Mouse (Mus musculus): ENCODE measurements around the gene Rundc3a.

The Rundc3a gene

DNA sequence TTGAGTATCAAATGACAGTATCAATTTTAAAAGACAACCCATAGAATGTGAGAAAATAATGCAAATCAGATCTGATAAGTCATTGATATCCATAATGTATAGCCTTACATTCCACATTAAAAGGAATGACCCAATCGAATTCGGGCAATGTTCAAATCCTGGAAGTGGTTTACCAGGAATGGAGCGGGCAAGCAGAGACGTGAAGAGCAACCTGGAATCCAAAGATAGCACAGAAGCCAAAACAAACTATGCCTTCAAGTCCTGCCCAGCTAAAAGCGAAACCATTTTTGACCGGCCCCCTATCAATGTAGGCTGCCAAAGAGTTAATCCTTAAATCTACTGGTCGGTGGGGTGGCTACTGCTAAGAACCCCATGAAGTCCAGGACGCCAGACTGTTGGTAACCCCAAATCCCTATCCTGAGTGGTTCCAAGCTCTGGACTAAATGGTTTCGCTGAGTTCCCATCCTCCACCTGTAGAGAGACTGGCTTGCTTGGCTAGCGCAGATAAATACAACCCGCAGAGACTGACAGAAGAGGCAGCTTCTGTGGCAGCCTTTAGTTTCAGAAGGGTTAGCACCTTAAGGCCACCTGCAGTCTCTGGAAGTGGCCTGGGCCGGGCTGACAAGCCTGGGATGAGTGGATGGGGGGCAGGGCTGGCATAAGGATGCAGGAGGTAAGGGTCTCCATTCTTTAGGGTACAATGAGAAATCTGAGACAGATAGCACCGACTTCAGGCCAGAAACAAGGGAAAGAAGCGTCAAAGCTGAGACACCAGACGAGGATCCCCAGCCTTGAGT is 564 bp upstream of the Rundc3a start:
- no peak for DNase-seq (ENCODE audit: low spot score in 2 of 2)

DNA sequence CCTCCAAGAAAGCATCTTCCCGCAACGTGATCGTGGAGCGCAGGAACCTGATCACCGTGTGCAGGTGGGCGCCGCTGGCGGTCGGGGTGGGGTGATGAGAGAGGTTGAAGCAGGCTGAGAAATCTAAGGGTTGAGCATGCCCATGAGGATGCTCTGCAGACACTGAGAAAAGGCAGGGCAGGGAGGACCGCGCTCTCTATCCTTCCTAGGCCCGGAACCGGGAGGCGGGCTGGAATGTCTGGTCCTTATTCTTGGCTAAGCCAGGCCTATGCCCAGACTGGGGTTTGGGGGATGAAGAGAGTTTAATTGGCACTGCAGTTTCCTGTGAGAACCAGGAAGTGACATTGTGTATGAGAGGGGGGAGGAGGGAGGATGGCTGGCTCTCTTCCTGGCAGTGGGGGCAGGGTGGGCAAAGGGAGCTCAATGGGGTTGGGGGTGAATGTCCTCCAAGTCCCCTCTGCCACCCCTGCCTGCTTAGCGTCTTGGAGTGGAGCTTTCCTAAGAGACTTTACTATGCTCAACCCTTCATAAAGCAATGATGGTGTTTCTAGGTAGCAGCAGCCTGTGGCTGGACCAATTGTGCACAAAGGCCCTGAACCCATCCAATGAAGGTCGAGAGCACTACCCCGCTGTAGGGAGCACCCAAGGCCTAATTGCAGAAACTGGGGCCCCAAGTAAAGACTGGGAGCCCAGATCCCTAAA is 667 bp downstream of the Rundc3a start:
- peak; percentile 73 to 75 for DNase-seq (ENCODE audit: low spot score in 2 of 2)

DNA sequence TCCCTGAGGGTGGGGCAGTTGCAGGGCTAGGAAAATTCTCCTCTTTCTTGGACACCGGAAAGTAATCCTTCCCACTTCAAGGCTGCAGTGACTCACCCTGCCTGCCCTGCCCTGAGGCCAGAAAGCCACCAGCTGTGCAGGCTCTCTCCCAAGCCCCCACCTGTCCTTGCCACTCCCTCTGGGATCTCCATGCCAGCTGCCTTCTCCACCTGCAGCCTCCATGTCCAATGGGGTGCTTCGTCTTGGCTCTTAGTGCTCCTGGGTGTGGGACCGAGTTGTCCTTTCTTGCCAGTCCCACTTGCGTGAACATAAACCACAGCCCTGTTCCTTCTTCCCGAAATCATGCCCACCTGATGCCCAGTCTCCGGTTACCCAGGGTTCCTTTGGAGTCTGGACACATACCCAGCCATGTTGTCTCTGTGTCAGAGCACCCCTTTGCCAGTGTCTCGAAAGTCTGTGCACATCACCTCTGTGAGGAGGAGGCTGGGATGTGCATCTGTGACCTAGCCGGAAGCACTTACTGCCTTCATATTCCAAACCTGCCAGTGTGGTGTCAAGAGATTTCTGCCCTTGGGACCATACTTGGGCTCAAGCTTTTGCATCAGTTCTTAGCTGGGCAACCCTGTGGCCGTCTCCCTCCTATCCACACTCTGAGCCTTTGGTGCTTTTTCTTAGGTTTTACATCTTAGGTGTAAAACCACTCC is 1.4 kb downstream of the Rundc3a start:
- DNase-seq (ENCODE audit: low spot score in 2 of 2), result peak in 1 of 2 experiments; percentile 53

DNA sequence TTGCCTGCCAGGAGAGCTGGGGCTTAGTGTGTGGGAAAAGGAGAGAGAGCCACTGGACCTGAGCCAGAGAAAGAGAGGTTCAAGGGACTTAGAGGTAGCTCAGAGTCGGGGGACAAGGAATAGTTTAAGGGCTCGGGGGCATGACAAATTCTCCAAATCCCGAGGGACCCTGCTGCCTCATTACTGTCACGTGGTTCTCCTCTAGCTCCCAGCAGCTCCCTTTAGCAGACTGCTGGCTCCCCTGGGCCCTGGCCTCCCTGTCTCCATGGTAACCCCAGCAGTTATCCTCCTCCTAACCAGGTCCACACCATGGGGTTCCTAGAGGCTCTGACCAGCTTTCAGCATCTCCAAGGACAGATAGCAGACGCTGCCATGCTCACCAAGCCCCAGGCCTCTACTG is 2.0 kb downstream of the Rundc3a start:
- peak in 1 of 2 experiments; percentile 54 for DNase-seq (ENCODE audit: low spot score in 2 of 2)

DNA sequence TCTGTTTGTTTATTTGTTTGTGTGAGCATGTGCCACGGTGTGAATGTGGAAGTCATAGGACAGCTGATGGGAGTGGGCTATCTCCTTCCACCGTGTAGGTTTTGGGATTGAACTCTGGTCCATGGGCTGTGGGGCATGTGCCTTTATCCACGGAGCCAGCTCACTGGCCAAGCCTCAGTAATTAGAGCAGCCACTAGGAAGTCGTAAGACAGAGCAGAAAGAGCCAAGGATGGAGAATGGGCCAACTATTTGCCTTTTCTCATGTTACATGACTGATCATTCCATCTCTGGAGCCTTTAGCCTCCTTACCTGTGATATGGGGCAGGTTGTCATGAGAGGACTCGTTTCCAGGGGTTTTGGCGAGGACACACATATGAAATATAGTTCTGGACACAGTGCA is 3.1 kb downstream of the Rundc3a start:
- no peak for DNase-seq (ENCODE audit: low spot score in 2 of 2)

DNA sequence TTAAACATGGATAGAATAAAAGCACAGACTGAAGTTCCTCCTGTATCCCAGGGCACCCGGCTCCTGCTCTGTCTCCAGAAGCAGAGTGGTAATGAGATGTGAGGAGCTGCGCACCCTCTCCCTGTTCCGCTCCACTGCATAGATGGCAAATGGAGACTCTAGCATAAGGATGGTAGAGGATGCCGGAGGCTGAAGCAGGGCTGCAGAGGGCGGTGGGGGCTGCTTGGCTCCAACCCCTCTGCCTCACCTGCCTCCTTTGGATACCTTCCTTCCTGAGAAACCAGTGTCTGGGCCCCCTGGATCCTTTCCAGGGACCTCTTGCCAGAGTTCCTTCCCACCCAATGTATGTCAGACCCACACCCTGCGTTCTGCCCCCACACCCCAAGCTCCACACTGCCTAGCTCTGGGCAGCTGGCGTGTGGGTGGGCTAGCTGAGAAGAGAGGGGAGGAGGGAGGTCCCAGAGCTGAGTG is 3.5 kb downstream of the Rundc3a start:
- DNase-seq (ENCODE audit: low spot score in 2 of 2), result peak in 1 of 2 experiments; percentile 66

DNA sequence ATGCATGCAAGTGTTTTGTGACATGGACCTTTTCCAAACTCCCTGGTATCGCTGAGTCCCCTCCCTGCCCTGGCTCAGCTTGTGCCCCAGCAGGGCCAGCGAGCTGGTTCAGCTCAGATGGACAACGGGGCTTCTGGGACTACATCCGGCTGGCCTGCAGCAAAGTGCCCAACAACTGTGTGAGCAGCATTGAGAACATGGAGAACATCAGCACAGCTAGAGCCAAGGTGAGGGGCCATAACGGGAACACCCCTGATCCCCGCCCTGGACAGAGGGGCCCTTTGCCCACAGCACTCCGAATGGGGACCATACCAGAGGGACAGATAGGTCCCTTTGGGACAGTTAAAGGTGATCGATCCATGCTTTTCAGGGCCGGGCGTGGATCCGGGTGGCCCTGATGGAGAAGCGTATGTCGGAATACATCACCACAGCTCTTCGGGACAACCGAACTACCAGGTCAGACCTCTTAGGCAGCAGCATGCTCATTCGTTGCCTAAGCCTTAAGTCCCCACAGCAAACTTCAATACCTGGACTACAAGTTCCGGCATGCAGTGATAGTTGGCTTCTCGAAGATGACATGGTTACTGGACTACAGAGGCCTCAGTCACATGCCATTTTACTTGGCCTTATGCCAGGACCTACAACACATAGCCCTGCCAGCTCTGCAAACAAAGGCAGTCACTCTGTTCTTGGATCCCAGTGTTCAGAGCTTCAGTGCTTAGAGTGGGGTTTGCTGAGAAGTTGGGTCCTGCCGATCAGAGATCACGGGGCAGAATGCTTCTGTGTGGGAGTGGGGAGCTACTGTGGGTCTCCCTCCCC is 5.0 kb downstream of the Rundc3a start:
- DNase-seq (ENCODE audit: low spot score in 2 of 2), result peak in 1 of 2 experiments; percentile 72

DNA sequence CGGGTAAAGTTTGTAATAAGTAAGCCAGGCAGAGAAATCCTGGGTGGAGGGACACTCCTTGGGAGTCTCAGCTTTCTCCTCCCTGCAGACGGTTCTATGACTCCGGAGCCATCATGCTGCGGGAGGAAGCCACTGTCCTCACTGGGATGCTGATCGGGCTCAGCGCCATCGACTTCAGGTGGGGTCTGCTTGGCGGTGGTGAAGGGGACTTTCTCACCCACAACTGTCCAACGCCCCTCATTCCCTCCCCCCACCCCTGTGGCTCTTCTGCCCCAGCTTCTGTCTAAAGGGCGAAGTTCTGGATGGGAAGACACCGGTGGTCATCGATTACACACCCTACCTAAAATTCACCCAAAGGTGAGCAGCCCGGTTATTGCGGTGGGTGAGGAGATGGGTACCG is 5.9 kb downstream of the Rundc3a start:
- no peak for DNase-seq (ENCODE audit: low spot score in 2 of 2)

DNA sequence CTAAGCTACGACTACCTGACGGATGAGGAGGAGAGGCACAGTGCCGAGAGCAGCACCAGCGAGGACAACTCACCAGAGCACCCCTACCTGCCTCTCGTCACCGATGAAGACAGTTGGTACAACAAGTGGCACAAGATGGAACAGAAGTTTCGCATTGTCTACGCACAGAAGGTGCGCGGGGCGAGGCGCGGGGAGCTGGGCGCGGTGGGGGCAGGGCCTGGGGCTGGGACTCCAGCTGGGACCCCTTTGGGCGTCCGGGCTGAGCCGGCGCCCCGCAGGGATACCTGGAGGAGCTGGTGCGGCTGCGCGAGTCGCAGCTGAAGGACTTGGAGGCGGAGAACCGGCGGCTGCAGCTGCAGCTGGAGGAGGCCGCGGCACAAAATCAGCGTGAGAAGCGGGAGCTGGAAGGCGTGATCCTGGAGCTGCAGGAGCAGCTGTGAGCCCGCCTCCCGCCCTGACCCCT is 6.4 kb downstream of the Rundc3a start:
- DNase-seq (ENCODE audit: low spot score in 2 of 2), result peak in 1 of 2 experiments; percentile 50

DNA sequence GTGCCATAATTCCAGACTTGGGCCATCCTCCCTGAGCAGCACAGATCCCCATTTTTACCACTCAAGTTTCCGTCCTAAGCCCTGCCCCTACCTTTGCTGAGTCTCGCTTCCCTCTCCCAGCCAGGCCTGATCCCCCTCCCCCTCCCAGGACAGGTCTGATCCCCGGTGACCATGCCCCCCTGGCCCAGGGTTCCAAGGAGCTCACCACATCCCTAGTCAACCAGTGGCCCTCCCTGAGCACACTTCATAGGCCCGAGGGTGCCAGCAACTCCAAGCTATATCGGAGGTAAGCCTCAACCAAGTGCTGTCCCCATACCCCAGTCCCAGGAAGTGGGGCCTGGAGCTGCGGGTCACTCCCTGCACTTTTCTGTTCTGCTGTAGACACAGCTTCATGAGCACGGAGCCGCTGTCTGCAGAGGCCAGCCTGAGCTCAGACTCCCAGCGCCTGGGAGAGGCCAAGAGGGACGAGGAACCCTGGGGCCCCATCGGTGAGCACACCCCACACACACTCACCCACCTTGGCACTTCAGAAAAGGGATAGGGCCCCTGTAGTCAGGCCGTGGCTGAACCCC is 7.4 kb downstream of the Rundc3a start:
- peak in 1 of 2 experiments; percentile 37 for DNase-seq (ENCODE audit: low spot score in 2 of 2)

DNA sequence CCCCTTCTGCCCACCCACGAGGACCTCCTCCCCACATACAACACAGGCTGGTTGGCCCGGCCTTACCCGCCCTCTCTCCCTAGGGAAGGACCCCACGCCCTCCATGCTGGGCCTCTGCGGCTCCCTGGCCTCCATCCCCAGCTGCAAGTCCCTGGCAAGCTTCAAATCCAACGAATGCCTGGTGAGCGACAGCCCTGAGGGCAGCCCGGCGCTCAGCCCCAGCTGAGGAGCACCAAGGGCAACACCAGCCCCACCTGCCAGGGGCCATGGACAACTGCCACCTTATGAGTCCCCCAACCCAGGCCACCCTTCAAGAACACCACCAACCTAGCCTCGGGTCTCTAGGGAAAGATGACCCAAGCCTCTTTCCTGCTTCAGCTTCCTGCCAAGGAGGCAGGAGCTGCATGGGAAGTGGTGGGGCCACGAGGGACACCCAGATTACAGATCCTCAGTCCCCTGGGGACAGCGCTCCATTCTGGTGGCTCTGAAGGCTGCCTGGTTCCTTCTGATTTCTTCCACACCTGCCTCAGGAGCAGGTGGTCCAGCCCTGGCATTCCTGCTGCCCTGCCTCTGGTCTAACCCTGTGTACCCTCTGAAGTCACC is 8.8 kb downstream of the Rundc3a start:
- DNase-seq (ENCODE audit: low spot score in 2 of 2), result peak in 1 of 2 experiments; percentile 27

DNA sequence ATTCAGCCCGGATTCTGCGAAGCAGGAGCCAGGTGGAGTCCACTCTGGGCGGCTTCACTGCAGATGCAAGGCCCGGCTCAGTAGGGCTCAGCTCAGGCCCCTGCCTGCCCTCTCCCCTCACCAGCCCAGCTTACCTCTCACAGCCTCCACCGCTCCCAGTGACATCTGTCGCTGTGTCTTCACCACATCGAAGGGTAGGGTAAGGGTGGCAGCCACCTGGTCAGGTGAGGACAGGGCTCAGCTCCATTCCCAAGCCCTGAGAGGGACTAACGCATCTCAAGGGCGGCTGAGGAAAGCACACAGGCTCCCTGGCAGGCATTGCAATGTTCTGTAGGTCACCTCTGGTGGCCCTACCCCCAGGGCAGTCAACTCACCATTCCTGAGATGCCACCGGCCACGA is 10.5 kb downstream of the Rundc3a start:
- peak in 1 of 2 experiments; percentile 25 for DNase-seq (ENCODE audit: low spot score in 2 of 2)

DNA sequence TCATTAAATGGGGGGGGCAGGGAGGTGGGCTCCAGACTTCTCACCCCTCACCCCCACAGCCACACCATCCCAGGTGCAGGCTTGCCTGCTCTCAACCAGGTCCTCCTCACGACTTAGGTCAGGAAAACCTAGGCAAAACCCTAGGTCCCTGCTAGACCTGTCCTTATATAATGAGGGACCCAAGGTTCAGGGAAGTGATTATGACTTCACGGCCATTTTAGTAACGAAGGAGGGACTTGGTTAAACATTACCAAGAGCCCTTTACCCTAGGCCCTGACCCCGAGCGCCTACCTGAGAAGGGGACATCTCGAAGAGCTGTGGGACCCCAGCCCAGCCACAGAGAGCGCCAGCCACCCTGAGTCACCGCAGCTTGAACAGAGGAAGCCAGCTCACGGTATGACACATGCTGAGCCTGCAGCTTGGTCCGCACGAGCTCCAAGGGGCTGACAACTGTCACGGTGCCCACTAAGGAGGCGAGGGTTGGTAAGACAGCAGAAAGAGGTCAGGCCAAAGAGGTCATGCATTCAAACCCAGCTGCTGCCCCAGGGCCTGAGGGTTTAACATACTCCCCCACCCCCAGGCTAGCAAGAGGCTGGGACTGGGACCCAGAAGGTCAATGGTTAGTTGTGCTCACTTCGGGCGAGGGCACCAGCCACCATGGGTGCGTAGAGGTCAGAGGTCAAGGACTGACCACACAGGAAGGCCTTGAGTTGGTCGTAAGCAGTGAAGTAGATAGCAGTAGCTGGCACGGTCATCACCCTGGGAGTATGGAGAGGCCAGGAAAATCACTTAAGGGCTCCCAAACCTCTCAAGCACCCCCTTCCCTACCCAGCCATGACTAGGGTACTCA is 11.2 kb downstream of the Rundc3a start:
- peak; percentile 34 to 45 for DNase-seq (ENCODE audit: low spot score in 2 of 2)

DNA sequence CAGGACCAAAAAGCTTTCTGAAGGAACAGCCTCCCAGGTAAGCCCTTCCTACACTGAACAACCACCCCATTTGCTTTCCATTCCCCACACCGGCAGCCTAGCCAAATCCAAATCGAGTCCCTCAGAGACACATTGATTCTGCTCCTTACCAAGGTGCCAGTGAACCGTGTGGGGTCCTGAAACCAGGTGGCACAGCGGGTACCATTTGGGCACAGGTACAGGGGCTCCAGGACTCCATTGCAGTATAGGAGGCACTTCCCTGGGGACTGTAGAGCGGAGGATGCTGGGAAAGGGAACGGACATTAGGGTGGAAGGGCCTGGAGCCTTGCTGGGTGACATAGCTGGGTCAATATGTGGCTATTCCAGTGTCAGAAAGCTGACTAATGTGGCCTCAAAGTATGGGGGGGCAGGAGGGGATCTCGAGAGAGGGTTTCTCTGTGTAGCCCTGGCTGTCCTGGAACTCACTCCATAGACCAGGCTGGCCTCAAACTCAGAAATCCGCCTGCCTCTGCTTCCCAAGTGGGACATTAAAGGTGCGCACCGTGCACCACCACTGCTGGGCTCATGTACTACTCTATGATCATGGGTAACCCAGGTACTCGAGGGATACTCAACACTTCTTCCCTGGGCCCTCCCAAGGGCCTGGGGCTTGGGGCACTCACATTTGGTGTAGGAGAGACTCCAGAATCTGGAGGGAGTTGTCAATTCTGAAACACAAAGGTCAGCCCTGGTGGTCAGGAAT is 12.5 kb downstream of the Rundc3a start:
- no peak for DNase-seq (ENCODE audit: low spot score in 2 of 2)

DNA sequence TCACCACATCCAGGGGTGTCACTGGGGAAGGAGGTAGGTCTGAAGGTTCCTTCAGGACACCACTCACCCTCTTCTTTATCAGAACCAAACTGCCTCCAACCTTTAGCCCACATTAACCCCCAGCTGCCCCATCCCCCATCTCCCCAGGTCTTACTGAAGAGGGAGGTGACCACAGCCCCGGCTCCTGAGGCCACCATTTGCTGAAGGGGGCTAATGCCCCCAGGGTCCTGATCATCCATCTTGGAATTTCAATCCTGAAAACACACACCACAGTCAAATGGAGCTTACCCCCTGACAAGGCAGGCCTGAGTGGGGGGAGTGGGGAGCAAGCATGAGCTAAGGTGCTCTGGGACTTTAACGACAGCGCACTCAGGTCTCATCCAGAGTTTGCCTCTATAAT is 13.2 kb downstream of the Rundc3a start:
- DNase-seq (ENCODE audit: low spot score in 2 of 2), result peak in 1 of 2 experiments; percentile 25

DNA sequence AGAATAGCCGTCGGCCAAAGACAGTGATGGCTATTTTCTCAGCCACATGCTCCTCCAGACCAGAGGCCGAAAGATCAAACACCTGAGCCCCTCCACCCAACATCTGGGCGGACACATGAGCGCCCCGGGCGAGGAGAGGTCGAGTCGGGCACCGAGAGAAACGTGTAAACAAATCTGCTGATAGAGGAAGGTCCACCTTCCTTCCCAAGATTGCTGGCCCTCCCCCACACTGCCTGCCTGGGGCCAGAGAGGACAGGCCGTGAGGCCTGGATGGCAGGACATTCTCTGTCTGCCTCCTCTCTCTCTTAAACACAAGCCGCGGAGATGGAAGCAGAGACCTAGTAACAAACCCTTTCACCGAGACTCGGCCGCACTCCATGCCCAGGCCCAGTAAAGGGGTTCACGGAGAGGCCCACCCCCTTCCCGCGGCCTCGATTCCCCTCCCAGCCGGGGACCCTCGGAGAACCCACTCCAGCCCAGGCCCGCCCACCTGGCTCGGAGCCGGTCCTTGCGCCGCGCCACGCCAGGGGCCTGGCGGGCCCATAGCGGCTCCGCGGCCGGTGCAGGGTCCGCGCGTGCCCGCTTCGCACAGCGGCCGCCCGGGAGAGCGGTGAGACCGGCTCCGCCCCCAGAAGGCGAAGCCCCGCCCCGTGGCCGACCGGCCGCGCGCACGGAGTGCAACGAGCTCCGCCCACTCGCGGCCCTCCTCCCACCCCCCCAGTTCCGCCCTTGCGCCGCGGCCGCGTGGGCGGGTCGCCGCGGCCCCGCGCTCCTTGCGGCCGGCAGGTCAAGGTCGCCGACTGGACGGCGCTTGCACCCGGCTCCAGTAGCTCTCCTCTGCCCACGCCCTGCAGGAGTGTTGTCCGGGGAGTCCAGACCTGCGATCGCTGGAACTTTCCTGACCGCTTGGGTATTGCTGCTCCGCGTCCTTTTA is 14.0 kb downstream of the Rundc3a start:
- DNase-seq (ENCODE audit: low spot score in 2 of 2), result peak; percentile 93

DNA sequence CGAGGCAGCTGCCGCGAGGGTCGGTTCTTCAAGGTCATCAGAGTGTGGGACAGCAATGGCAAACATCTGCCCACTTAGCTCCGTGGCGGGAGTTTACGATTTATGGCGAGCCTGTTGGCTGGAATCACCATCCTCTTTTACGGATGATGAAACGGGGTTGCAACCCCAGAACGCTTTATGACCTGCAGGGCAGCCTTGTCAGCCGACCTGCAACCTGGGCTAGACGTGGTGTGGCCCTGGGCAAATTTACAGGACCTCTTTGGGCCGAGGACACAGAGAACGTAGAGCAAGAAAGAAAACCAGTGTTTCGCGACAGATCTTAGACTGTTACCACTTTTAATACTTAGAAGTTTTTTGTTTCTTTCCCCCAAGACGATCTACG is 14.6 kb downstream of the Rundc3a start, which contains the start of gene Slc25a39:
Slc25a39 (minus strand) TSS at position 113 of the 382 bp plus-strand sequence.
- DNase-seq (ENCODE audit: low spot score in 2 of 2), result no peak
